Mouse (Mus musculus): ENCODE data around the gene Tshz2. TPM values are rescaled to one million over a fixed set of nuclear protein-coding genes. Genes with fewer than 3 reads are reported as not detected.

The Tshz2 gene
- polyA plus RNA-seq, 1 experiment, result not detected

DNA sequence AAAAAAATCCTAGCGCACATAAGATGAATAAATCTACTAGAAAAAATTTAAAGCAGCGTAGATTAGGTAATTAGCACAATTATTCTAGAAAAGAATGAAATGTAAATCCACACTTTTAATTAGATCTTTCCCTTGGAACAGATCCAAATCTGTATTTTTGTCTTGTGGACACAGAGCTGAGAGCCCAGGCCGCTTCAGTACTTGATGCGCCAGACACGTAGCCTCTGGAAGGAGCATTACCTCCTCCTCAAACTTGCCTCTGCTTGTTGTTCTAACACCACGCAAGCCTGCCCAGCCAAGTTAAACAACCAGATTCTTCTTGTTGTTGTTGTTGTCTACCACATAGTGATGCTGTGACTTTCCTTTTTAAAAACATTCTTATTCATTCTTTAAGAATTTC lies 310.9 kb downstream of the Tshz2 start:
- no peak for TF ChIP-seq GATA1 (IDR thresholded peaks at IDR 0.05; ENCODE audit: low read length)

DNA sequence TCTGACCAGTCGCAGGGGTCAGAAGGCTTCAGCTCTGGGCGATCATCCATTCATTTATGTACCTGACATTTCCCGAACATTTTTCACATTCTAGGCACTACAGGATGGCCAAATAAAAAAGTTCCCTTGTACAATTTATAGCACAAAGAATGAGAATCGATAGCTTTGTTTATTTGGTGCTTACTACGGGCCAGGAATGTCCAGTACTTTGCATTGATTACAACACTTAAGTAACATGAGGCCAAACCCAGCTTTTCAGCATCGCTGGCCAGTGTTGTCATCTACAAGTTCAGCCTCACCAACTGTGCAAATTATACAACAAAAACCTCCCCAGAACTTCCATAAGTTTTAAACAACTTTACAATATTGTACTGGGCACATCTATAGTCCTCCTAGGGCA lies 315.3 kb downstream of the Tshz2 start:
- TF ChIP-seq GATA1 (IDR thresholded peaks at IDR 0.05; ENCODE audit: low read length), result no peak

DNA sequence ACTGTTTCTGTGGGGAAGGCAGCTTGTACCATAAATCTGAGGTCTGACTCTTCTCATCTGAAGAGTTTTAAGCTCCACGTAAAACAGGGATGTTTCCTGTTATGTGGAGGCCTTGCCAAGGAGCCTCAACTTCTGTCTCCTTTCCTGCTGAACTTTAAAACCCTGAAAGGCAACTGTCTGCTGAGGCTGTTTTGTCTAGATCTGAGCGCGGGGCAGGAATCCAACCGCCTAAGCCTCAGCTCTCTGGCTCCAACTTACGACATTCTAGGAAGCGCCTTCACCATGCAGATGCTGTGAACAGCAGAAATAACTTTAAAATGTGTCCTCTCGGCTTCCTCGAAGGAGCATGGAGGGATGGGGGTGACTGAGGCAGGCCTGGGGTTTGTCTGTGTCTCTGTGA lies 318.2 kb downstream of the Tshz2 start:
- TF ChIP-seq GATA1 (IDR thresholded peaks at IDR 0.05; ENCODE audit: low read length), result no peak

DNA sequence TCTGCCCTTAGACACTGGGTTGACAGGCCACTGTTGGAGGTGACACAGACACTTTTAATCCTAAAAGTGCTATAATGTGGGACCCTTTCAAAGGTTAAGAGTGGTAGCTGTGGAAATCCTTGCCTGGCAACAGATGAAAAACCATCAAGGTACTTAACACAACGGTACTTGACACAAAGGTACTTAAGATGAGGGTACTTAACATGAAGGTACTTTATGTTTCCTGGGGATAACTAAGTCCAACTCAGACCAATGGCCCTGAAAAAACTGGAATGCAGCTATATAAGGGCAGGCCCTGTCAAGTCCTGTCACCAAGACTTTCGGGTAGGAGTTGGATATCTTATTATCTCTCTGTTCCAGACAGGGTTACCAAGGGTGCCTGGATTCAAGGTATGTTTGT lies 320.2 kb downstream of the Tshz2 start:
- TF ChIP-seq GATA1 (IDR thresholded peaks at IDR 0.05; ENCODE audit: low read length), result no peak

DNA sequence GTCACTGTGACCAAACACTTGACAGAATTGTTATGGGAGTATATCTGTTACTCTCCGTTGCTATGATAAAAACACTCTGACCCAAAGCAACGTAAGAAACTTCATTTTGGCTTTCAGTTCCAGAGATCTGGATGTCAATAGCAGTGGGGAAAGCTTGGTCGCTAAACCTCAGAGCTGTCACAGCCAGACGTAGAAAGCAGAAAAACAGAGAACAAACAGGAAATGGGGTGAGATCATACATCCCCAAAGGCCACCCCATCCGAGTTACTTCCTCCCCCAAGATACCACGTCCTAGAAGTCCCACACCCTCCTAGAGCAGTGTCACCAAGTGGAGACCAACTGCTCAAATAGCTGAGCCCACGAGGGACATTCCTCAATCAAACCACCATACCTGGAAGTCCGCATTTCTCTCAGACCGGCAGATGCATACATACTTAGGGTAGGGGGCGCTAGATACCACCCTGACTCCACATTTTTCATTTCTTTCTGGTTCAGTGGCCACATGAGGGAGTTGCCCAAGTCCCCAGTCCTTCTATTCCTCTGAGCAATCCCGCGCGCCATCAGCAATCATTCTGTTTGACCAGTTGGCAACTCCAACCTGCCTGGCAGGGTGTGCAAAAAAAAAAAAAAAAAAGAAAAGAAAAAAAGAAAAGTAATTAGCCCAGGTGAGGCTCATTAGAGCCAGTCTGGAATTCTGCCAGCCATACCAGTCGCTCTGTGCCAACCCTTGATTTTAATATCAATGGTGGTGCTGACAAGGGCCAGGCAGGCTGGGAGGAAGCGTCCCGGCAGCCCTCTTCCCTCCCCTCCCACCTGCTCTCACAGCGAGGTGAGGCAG lies 326.1 kb downstream of the Tshz2 start:
- TF ChIP-seq GATA1 (IDR thresholded peaks at IDR 0.05; ENCODE audit: low read length), result no peak

DNA sequence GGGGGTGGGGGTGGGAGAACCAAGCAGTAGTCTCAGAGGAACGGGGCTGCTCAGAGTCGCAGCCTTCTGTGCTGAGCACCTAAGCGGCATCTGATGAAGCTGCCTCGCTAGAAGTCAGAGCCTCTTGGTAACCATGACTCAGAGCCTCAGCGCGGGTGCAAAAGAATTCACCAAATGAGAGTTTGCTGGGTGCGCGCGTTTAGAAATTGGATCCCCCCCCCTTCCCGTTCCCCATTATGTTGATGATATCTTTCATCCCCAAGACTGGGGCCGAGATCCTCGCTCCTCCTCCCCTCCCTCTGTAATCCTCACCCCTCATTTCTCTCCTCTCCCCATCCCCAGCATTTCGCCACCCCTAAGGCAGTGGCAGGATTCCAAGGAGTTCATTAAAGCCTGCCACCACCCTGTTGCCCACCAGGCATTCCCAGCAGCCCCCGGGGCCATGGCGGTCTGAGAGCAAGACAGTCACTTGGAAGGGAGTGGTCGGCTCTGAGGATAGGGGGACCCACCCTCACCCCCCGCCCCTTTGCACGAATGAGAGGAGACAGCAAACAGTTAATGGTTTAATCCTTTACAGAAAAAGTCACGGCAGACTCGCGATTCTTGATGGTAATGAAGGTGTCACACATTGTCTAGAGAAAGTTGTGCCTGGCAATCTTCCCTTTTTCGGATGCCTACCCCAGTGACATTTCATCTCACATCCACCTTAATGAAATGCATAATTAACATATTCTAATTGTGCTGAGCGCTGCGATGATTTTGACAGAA lies 328.8 kb downstream of the Tshz2 start:
- TF ChIP-seq GATA1 (IDR thresholded peaks at IDR 0.05; ENCODE audit: low read length), result no peak

DNA sequence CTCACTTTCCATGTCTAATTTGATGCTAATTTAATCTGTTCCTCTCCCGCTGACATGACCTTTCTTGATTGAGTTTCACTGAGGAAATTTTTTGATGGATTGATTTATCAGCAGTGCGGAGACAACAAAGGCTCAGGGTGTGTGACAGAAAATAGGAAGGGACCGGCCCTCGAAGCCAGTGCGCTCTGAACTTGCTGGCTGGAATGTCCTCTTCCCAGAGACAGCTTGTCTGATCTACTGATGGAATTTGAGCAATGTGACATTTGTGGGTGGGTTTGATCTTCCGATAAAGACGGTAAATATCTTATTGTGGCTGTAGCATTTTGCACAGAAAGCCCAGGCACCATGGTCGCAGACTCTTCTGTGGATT lies 329.4 kb downstream of the Tshz2 start:
- TF ChIP-seq GATA1 (IDR thresholded peaks at IDR 0.05; ENCODE audit: low read length), result no peak

DNA sequence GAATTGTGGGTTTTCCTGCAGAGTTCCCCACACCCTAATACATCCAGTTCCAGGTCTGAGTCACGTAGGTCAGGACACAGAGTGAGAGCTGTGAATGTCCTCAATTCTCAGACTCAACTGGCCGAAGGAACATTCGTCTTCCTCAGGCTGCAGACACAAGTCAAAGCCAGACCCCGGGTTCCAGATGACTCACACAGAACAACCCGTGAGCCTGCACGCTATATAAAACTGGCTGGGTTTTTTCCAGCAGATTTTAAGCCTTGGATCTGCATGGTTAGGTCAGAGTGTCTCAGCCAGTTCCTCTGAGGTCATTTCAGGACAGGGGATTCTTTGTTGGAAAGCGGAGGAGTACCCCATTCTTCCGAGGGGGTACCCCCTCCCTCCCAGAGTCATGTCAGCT lies 330.0 kb downstream of the Tshz2 start:
- no peak for TF ChIP-seq GATA1 (IDR thresholded peaks at IDR 0.05; ENCODE audit: low read length)

DNA sequence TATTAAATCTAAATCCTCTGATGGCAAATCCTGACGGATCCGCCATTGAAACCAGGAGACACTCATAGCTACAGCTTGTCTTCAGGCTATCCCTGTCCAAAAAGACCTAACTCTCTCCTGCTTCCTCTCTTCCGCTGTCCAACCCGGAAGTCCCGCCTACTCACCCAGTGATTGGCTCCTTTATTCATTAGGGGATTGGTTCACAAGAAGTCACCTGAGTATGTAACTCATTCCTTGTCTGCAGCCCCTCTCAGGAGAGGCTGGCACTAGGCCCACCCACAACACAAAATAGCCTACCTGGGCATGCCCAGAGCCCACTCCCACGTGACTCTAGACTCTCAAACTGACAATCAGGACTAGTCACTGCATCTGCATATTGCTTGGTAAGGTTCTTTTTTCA lies 337.7 kb downstream of the Tshz2 start:
- no peak for TF ChIP-seq GATA1 (IDR thresholded peaks at IDR 0.05; ENCODE audit: low read length)

DNA sequence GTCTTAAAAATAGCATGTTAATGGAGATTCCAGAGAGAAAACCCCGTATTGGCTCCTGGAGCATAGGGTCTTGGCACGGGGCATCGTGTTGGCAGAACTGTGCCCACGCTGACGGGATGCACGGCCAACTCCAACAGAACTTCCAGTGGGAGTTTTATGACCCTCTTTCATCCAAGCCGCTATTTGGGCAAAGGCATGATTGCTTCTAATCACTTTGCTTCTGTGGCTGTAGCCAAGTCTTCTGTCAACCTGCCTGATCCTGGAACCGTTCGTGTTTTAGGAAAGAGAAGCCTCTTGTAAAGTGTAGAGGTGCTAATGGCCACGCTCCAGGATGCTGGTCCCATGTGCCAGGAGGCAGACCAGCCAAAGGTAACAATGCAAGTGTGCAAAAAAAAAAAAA lies 350.1 kb downstream of the Tshz2 start:
- TF ChIP-seq GATA1 (IDR thresholded peaks at IDR 0.05; ENCODE audit: low read length), result no peak

DNA sequence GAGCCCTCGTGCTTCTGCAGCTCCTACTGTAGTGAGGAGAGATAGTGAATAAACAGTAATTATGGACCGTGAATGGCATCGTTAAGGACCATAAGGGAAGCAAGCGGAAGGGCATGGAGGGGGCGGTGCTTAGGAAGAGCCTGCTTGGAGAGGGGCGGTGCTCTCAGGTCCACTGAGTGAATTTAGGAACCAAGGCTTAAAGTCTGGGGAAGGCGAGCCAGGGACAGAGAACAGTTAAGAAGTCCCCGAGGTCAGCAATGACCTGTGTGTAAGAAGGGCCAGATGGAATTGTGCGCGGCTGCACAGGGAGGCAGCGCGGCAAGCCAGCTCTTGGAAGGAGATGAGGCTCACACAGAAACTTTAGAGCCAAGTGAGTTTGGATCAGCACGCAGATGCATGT lies 354.4 kb downstream of the Tshz2 start:
- TF ChIP-seq GATA1 (IDR thresholded peaks at IDR 0.05; ENCODE audit: low read length), result no peak

DNA sequence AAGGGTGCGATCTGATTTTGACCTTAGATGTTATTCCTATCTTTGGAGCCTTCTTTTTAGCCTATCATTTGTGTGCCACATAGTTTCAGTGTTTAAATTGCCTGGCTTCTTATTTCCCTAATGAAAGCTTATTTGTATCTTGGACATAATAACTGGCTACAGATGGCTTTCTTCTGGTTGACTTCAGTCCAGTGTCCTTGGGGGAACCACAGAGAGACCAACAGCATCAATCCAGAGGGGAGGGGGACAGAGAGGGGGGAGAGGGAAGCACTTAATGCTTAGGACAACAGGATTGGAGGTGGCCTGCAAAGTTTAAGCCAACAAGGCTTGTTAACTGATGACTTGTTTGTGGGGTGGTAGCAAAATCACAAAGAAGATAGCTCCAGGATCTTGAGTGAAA lies 356.4 kb downstream of the Tshz2 start:
- TF ChIP-seq GATA1 (IDR thresholded peaks at IDR 0.05; ENCODE audit: low read length), result no peak

DNA sequence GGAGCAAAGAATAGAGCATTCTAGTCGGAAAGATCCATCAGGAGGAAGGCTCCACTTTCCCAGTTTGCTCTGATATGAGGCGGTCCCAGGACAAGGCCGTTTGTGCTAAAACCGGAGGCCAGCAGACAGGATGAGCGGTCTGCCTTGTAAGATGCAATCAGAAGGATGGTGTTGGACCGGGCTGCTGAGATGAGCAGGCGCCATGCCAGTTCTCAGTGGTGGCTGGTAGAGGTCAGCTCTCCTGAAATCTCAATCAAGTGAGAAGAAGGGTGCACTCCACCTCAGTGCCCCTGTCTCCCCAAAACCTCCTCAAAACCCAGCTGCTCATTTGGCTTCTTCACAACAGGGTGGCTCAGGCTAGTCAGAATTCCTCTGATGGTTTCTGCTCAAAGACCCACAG lies 358.2 kb downstream of the Tshz2 start:
- no peak for TF ChIP-seq GATA1 (IDR thresholded peaks at IDR 0.05; ENCODE audit: low read length)

DNA sequence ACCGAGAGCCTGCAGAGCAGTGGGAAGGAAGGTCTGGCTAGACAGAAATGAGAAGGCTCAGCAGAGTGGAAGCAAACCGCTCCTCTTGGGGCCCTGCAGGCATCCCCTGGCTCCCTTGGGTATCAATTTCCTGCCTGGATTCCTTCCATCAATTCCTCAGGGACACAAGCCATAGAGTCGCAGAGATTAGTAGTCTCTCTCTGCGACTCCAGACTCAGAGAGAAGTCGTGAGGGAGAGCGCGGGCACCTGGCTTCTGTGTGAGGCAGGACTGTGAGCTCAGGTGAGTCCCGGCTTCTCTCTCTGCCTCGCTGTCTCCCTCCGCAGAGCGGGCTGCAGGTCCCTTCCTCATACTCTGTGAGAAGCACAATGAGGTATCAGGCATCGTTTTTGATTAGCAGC lies 363.2 kb downstream of the Tshz2 start:
- TF ChIP-seq GATA1 (IDR thresholded peaks at IDR 0.05; ENCODE audit: low read length), result no peak

DNA sequence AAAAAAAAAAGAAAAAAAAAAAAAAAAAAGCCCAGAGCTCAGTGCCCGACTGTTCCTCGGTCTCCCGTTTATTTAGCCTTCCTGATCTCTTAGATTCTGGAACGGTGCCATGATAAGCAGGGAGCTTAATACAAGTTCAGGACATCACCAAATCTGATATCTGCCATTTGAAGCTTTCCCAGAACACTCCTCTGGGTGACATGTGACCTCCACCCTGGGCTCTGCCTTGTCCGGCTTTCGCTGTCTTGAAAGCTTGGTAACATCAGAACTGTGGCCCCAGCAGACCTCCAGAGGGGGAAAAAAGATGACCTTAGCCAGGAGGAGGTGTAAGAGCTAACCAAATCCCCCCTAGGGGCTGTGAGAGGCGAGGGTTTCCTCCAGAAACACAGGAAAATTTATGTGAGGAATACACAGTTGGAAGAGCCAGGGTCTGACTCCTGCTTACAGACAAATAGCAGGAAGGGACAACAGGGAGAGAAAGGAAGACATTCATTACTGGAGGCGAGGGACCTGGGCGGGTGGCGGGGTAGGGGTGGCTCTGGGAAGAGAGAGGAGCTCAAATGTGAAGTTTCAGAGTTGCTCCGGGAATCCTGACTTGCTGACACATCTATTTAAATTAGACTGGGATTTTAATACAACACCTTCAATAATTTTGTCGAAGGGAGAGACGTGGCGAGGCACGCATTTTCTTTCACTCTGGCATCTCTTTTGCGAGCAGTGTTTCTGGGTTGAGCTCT lies 363.9 kb downstream of the Tshz2 start:
- no peak for TF ChIP-seq GATA1 (IDR thresholded peaks at IDR 0.05; ENCODE audit: low read length)
